Mouse (Mus musculus): ENCODE data around the gene Prickle2. TPM values are rescaled to one million over a fixed set of nuclear protein-coding genes. Genes with fewer than 3 reads are reported as not detected.
A peak's percentile ranks its signal among the peaks of the same experiment; 100 is the strongest.

Gene Prickle2
- 11.3 and 12.7 TPM in 2 replicates for polyA plus RNA-seq (2012; rRNA removed)

- H3K4me1 ChIP-seq (ENCODE audit: control insufficient read depth, insufficient read depth, low read length), result no peaks in the 10 kb centered on the region
- H3K27ac ChIP-seq (ENCODE audit: insufficient read depth, low read length), result no peak within 1 kb of the TSS
- no peaks in the 10 kb centered on the region; the same call in 1 of the 2 replicates for H3K27me3 ChIP-seq (ENCODE audit: control insufficient read depth, insufficient read depth, low read length)
- TF ChIP-seq POLR2A (IDR thresholded peaks at IDR 0.05; ENCODE audit: borderline replicate concordance, insufficient read depth, low read length) (no peak), CTCF (IDR thresholded peaks at IDR 0.05; ENCODE audit: borderline replicate concordance, insufficient read depth, low read depth, low read length) (no peak)
- 0% methylated on average over 23 of the region's 24 CpGs for WGBS
- peak within 1 kb of the TSS; percentile 25 for H3K4me3 ChIP-seq (replicated peaks; ENCODE audit: insufficient read depth, low read depth, low read length)
- peak; percentile 34 to 44 for DNase-seq
These were observed at the start of gene Prickle2 for GRCm38 (mm10) chr6:92706145-92706466. Prickle2 (minus strand) TSS chr6:92706155.

GRCm38 (mm10) chr6:92752737-92753136 lies 46.8 kb upstream of the Prickle2 start:
- Histone ChIP-seq H3K27me3 (ENCODE audit: control insufficient read depth, insufficient read depth, low read length) (no peaks in the 10 kb centered on the region), H3K27ac (ENCODE audit: insufficient read depth, low read length) (no peak overlapping the region), H3K4me1 (ENCODE audit: control insufficient read depth, insufficient read depth, low read length) (no peaks in the 10 kb centered on the region), H3K4me3 (replicated peaks; ENCODE audit: insufficient read depth, low read depth, low read length) (no peak overlapping the region)
- DNase-seq, result no peak
- 56% methylated on average over 2 of the region's 2 CpGs for WGBS
- TF ChIP-seq CTCF (IDR thresholded peaks at IDR 0.05; ENCODE audit: borderline replicate concordance, insufficient read depth, low read depth, low read length) (no peak), POLR2A (IDR thresholded peaks at IDR 0.05; ENCODE audit: borderline replicate concordance, insufficient read depth, low read length) (no peak)

- no peaks in the 10 kb centered on the region for H3K27me3 ChIP-seq (ENCODE audit: control insufficient read depth, insufficient read depth, low read length)
- no peak for DNase-seq
- TF ChIP-seq CTCF (IDR thresholded peaks at IDR 0.05; ENCODE audit: borderline replicate concordance, insufficient read depth, low read depth, low read length), result no peak
- no peak for TF ChIP-seq POLR2A (IDR thresholded peaks at IDR 0.05; ENCODE audit: borderline replicate concordance, insufficient read depth, low read length)
- H3K4me3 ChIP-seq (replicated peaks; ENCODE audit: insufficient read depth, low read depth, low read length), result no peak overlapping the region
- WGBS, result 42% methylated on average over 4 of the region's 4 CpGs
- H3K4me1 ChIP-seq (ENCODE audit: control insufficient read depth, insufficient read depth, low read length), result no peaks in the 10 kb centered on the region
- H3K27ac ChIP-seq (ENCODE audit: insufficient read depth, low read length), result no peak overlapping the region
These were observed 43.5 kb upstream of the Prickle2 start for GRCm38 (mm10) chr6:92749420-92749819.

- Histone ChIP-seq H3K27ac (ENCODE audit: insufficient read depth, low read length) (no peak overlapping the region), H3K27me3 (ENCODE audit: control insufficient read depth, insufficient read depth, low read length) (no peaks in the 10 kb centered on the region), H3K4me1 (ENCODE audit: control insufficient read depth, insufficient read depth, low read length) (no peaks in the 10 kb centered on the region), H3K4me3 (replicated peaks; ENCODE audit: insufficient read depth, low read depth, low read length) (no peak overlapping the region)
- WGBS, result 12% methylated on average over 11 of the region's 11 CpGs
- DNase-seq, result peak; percentile 26 to 43
- peak; percentile 51; the same call in 1 of the 2 replicates for TF ChIP-seq CTCF (IDR thresholded peaks at IDR 0.05; ENCODE audit: borderline replicate concordance, insufficient read depth, low read depth, low read length)
- no peak for TF ChIP-seq POLR2A (IDR thresholded peaks at IDR 0.05; ENCODE audit: borderline replicate concordance, insufficient read depth, low read length)
These were observed 37.6 kb upstream of the Prickle2 start for GRCm38 (mm10) chr6:92743605-92744004.

- Histone ChIP-seq H3K4me3 (replicated peaks; ENCODE audit: insufficient read depth, low read depth, low read length) (no peak overlapping the region), H3K4me1 (ENCODE audit: control insufficient read depth, insufficient read depth, low read length) (no peaks in the 10 kb centered on the region), H3K27me3 (ENCODE audit: control insufficient read depth, insufficient read depth, low read length) (no peaks in the 10 kb centered on the region), H3K27ac (ENCODE audit: insufficient read depth, low read length) (no peak overlapping the region)
- 19% methylated on average over 1 of the region's 1 CpGs for WGBS
- TF ChIP-seq POLR2A (IDR thresholded peaks at IDR 0.05; ENCODE audit: borderline replicate concordance, insufficient read depth, low read length) (no peak), CTCF (IDR thresholded peaks at IDR 0.05; ENCODE audit: borderline replicate concordance, insufficient read depth, low read depth, low read length) (no peak)
- peak in 1 of 2 experiments; percentile 12 for DNase-seq
These were observed 31.2 kb upstream of the Prickle2 start for GRCm38 (mm10) chr6:92737116-92737515.

GRCm38 (mm10) chr6:92733651-92734050 lies 27.7 kb upstream of the Prickle2 start:
- DNase-seq, result no peak
- H3K27ac ChIP-seq (ENCODE audit: insufficient read depth, low read length), result no peak overlapping the region
- H3K4me1 ChIP-seq (ENCODE audit: control insufficient read depth, insufficient read depth, low read length), result no peaks in the 10 kb centered on the region
- TF ChIP-seq POLR2A (IDR thresholded peaks at IDR 0.05; ENCODE audit: borderline replicate concordance, insufficient read depth, low read length), result no peak
- no peak overlapping the region for H3K4me3 ChIP-seq (replicated peaks; ENCODE audit: insufficient read depth, low read depth, low read length)
- H3K27me3 ChIP-seq (ENCODE audit: control insufficient read depth, insufficient read depth, low read length), result no peaks in the 10 kb centered on the region

- peak in 1 of 2 experiments; percentile 13 for DNase-seq
- Histone ChIP-seq H3K4me3 (replicated peaks; ENCODE audit: insufficient read depth, low read depth, low read length) (no peak overlapping the region), H3K4me1 (ENCODE audit: control insufficient read depth, insufficient read depth, low read length) (no peaks in the 10 kb centered on the region), H3K27ac (ENCODE audit: insufficient read depth, low read length) (peak overlapping the region; percentile 17; the same call in 1 of the 2 replicates), H3K27me3 (ENCODE audit: control insufficient read depth, insufficient read depth, low read length) (no peaks in the 10 kb centered on the region)
- WGBS, result 33% methylated on average over 7 of the region's 7 CpGs
- TF ChIP-seq POLR2A (IDR thresholded peaks at IDR 0.05; ENCODE audit: borderline replicate concordance, insufficient read depth, low read length), result no peak
- no peak for TF ChIP-seq CTCF (IDR thresholded peaks at IDR 0.05; ENCODE audit: borderline replicate concordance, insufficient read depth, low read depth, low read length)
These were observed 22.6 kb upstream of the Prickle2 start for GRCm38 (mm10) chr6:92728514-92728913.

- no peak overlapping the region for H3K4me3 ChIP-seq (replicated peaks; ENCODE audit: insufficient read depth, low read depth, low read length)
- 3% methylated on average over 10 of the region's 10 CpGs for WGBS
- H3K27ac ChIP-seq (ENCODE audit: insufficient read depth, low read length), result peak overlapping the region; percentile 17; the same call in 1 of the 2 replicates
- H3K4me1 ChIP-seq (ENCODE audit: control insufficient read depth, insufficient read depth, low read length), result no peaks in the 10 kb centered on the region
- TF ChIP-seq POLR2A (IDR thresholded peaks at IDR 0.05; ENCODE audit: borderline replicate concordance, insufficient read depth, low read length) (no peak), CTCF (IDR thresholded peaks at IDR 0.05; ENCODE audit: borderline replicate concordance, insufficient read depth, low read depth, low read length) (peak; percentile 78)
- no peaks in the 10 kb centered on the region for H3K27me3 ChIP-seq (ENCODE audit: control insufficient read depth, insufficient read depth, low read length)
- DNase-seq, result peak; percentile 49 to 67
These were observed 22.1 kb upstream of the Prickle2 start for GRCm38 (mm10) chr6:92728084-92728483.
